Mouse (Mus musculus) erythroblast, embryonic 14.5 days (primary cell): ENCODE results near the gene Brip1. TPM values are rescaled to one million over a fixed set of nuclear protein-coding genes. Genes with fewer than 3 reads are reported as not detected.

Source experiments
- H3K27me3 ChIP-seq: 2 replicates; pipeline ENCODE4 v1.6.1; 2012; ENCODE audit warnings: inconsistent platforms; ENCODE audit not compliant: control insufficient read depth
- H3K36me3 ChIP-seq: 2 replicates; pipeline ENCODE4 v1.6.1; 2012; ENCODE audit warnings: mild to moderate bottlenecking, inconsistent platforms; ENCODE audit not compliant: control insufficient read depth
- H3K4me1 ChIP-seq: 2 replicates; pipeline ENCODE4 v1.6.1; 2012; ENCODE audit warnings: inconsistent platforms; ENCODE audit not compliant: control insufficient read depth
- H3K4me3 ChIP-seq: replicated peaks from 2 replicates; pipeline ENCODE3; 2012; ENCODE audit warnings: moderate library complexity, mild to moderate bottlenecking, inconsistent platforms
- H3K9me3 ChIP-seq: 2 replicates; pipeline ENCODE4 v1.6.1; 2012; ENCODE audit warnings: low read length, inconsistent platforms, mixed read lengths; ENCODE audit not compliant: control insufficient read depth
- GATA1 ChIP-seq: IDR thresholded peaks from 2 replicates; pipeline ENCODE4 v1.6.1; 2012; ENCODE audit warnings: low read length, inconsistent platforms, mixed read lengths
- TAL1 ChIP-seq: IDR thresholded peaks from 3 replicates; pipeline ENCODE4 v1.6.1; 2012; ENCODE audit warnings: low read length, inconsistent platforms, mixed read lengths
- polyA plus RNA-seq: library from polyadenylated mRNA; stranded (reverse); fragments of >175 nt; gene quantifications from 2 replicates; pipeline ENCODE4 v1.2.3, GENCODE M21; 2012

The Brip1 gene
- polyA plus RNA-seq, 1 experiment: 0.08 TPM

- Histone ChIP-seq H3K4me1 (peaks cover 7% of the 10 kb centered on the region), H3K9me3 (no peaks in the 10 kb centered on the region), H3K36me3 (peaks cover 21% of the 10 kb centered on the region), H3K27me3 (no peaks in the 10 kb centered on the region), H3K4me3 (no peak overlapping the region)
- no peak for TF ChIP-seq TAL1
- no peak for TF ChIP-seq GATA1
These were observed 45.4 kb downstream of the Brip1 start for GRCm38 (mm10) chr11:86155638-86156037.

GRCm38 (mm10) chr11:86131324-86131723, 69.7 kb downstream of the Brip1 start:
- Histone ChIP-seq H3K27me3 (no peaks in the 10 kb centered on the region), H3K9me3 (no peaks in the 10 kb centered on the region), H3K4me3 (no peak overlapping the region), H3K36me3 (peaks cover 24% of the 10 kb centered on the region), H3K4me1 (no peaks in the 10 kb centered on the region)
- TF ChIP-seq GATA1 (no peak), TAL1 (no peak)

GRCm38 (mm10) chr11:86117078-86117869, 83.7 kb downstream of the Brip1 start:
- TF ChIP-seq TAL1 (no peak), GATA1 (no peak)
- Histone ChIP-seq H3K27me3 (no peaks in the 10 kb centered on the region), H3K9me3 (no peaks in the 10 kb centered on the region), H3K4me3 (no peak overlapping the region), H3K36me3 (no peaks in the 10 kb centered on the region), H3K4me1 (peaks cover 17% of the 10 kb centered on the region)

- Histone ChIP-seq H3K4me1 (peaks cover 17% of the 10 kb centered on the region), H3K27me3 (no peaks in the 10 kb centered on the region), H3K4me3 (no peak overlapping the region), H3K9me3 (no peaks in the 10 kb centered on the region), H3K36me3 (no peaks in the 10 kb centered on the region)
- TF ChIP-seq TAL1 (no peak), GATA1 (no peak)
These were observed 85.0 kb downstream of the Brip1 start for GRCm38 (mm10) chr11:86115955-86116354.

- Histone ChIP-seq H3K4me3 (no peak overlapping the region), H3K4me1 (no peaks in the 10 kb centered on the region), H3K27me3 (no peaks in the 10 kb centered on the region), H3K9me3 (no peaks in the 10 kb centered on the region), H3K36me3 (peaks cover 28% of the 10 kb centered on the region)
- no peak for TF ChIP-seq GATA1
- no peak for TF ChIP-seq TAL1
These were observed 93.7 kb downstream of the Brip1 start for GRCm38 (mm10) chr11:86107276-86107675.

GRCm38 (mm10) chr11:86106596-86106995, 94.4 kb downstream of the Brip1 start:
- H3K27me3 ChIP-seq: no peaks in the 10 kb centered on the region
- TF ChIP-seq TAL1 (no peak), GATA1 (no peak)
- peaks cover 28% of the 10 kb centered on the region for H3K36me3 ChIP-seq
- no peaks in the 10 kb centered on the region for H3K4me1 ChIP-seq
- H3K9me3 ChIP-seq: no peaks in the 10 kb centered on the region
- no peak overlapping the region for H3K4me3 ChIP-seq

- Histone ChIP-seq H3K27me3 (no peaks in the 10 kb centered on the region), H3K9me3 (peaks cover 3% of the 10 kb centered on the region), H3K4me1 (no peaks in the 10 kb centered on the region), H3K36me3 (peaks cover 17% of the 10 kb centered on the region), H3K4me3 (no peak overlapping the region)
- TF ChIP-seq TAL1 (no peak), GATA1 (no peak)
These were observed 99.8 kb downstream of the Brip1 start for GRCm38 (mm10) chr11:86101191-86101590.

GRCm38 (mm10) chr11:86099341-86099740, 101.7 kb downstream of the Brip1 start:
- no peaks in the 10 kb centered on the region for H3K4me1 ChIP-seq
- peaks cover 3% of the 10 kb centered on the region for H3K9me3 ChIP-seq
- no peaks in the 10 kb centered on the region for H3K27me3 ChIP-seq
- H3K36me3 ChIP-seq: peaks cover 17% of the 10 kb centered on the region
- TF ChIP-seq GATA1 (no peak), TAL1 (no peak)
- H3K4me3 ChIP-seq: no peak overlapping the region

GRCm38 (mm10) chr11:86088815-86089214, 112.2 kb downstream of the Brip1 start:
- Histone ChIP-seq H3K4me3 (no peak overlapping the region), H3K4me1 (no peaks in the 10 kb centered on the region), H3K36me3 (no peaks in the 10 kb centered on the region), H3K27me3 (no peaks in the 10 kb centered on the region), H3K9me3 (no peaks in the 10 kb centered on the region)
- TF ChIP-seq TAL1 (no peak), GATA1 (no peak)

- H3K9me3 ChIP-seq: no peaks in the 10 kb centered on the region
- no peaks in the 10 kb centered on the region for H3K27me3 ChIP-seq
- no peak overlapping the region for H3K4me3 ChIP-seq
- H3K4me1 ChIP-seq: no peaks in the 10 kb centered on the region
- H3K36me3 ChIP-seq: peaks cover 2% of the 10 kb centered on the region
- no peak for TF ChIP-seq TAL1
- TF ChIP-seq GATA1: no peak
These were observed 116.5 kb downstream of the Brip1 start for GRCm38 (mm10) chr11:86084522-86084921.
